Mouse (Mus musculus) heart, adult 2 months (tissue): ENCODE results near the gene Dgat2.

Experiments used
- CTCF ChIP-seq: fragments of 200-600 bp; IDR thresholded peaks from 2 replicates; pipeline ENCODE4 v1.8.1; 2022; ENCODE audit warnings: antibody characterized with exemption, mild to moderate bottlenecking, moderate library complexity
- EP300 ChIP-seq: fragments of 200-500 bp; IDR thresholded peaks from 2 replicates; pipeline ENCODE4 v1.6.1; 2011; ENCODE audit warnings: low read depth, low read length, control low read depth; ENCODE audit not compliant: insufficient read depth
- POLR2A ChIP-seq: fragments of 200-500 bp; IDR thresholded peaks from 2 replicates; pipeline ENCODE4 v1.6.1; 2011; ENCODE audit warnings: mild to moderate bottlenecking, low read depth, low read length, control low read depth; ENCODE audit not compliant: insufficient read depth

DNA sequence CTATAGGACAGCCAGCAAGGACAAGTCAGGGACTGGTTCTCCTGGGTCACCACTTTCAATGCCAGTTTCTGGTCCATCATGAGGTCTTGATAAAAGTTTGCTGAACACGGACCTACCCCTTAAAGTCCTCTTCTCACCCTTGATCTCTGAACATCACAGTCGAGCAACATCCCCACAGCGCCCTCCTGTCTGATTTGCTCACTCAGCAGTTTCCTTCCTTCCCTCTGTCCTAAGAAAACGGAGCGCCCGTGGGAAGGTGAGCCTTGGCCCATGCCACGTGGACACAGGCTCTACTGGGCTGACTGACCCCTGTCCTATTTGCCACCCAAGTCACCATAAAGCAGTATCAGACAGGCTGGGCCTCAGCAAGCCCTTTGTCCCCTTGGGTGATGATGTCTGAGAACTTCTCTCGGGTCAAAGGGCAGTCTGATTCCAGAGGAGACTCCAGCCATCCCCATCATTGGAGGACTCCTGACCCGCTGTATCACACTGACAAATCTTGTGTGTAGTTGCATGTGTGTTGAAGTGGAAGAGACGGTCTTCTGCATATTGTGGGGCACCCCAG, 32.2 kb upstream of the Dgat2 start:
- no peak for TF ChIP-seq POLR2A
- TF ChIP-seq EP300: no peak
- TF ChIP-seq CTCF: no peak
